Mouse (Mus musculus) limb, embryonic 12.5 days (tissue): ENCODE data around the gene Cst7. TPM values are rescaled to one million over a fixed set of nuclear protein-coding genes. Genes with fewer than 3 reads are reported as not detected.

Source experiments
- ATAC-seq: fragments of 200-750 bp; cut with Nextera tagmentation; 2 replicates; pipeline ENCODE4 v1.8.0; 2017; ENCODE audit warnings: low read depth, moderate TSS enrichment; ENCODE audit not compliant: insufficient number of reproducible peaks, insufficient read depth, low FRiP score, low TSS enrichment
- H3K27ac ChIP-seq: fragments of 300-500 bp; sonication (generic); 2 replicates; pipeline ENCODE4 v1.5.1; 2016; ENCODE audit warnings: mild to moderate bottlenecking, moderate library complexity
- H3K27me3 ChIP-seq: fragments of 300-500 bp; sonication (generic); 2 replicates; pipeline ENCODE4 v1.6.1; 2016; ENCODE audit warnings: mild to moderate bottlenecking, moderate library complexity
- H3K36me3 ChIP-seq: fragments of 300-500 bp; sonication (generic); 2 replicates; pipeline ENCODE4 v1.6.1; 2016; ENCODE audit warnings: mild to moderate bottlenecking, moderate library complexity
- H3K4me1 ChIP-seq: fragments of 300-500 bp; sonication (generic); replicated peaks from 2 replicates; pipeline ENCODE4 v1.6.1; 2016
- H3K4me2 ChIP-seq: fragments of 300-500 bp; sonication (generic); 2 replicates; pipeline ENCODE4 v1.6.1; 2016; ENCODE audit warnings: mild to moderate bottlenecking, moderate library complexity
- H3K4me3 ChIP-seq: fragments of 300-500 bp; sonication (generic); replicated peaks from 2 replicates; pipeline ENCODE4 v1.5.1; 2016; ENCODE audit warnings: mild to moderate bottlenecking
- H3K9ac ChIP-seq: fragments of 300-500 bp; sonication (generic); replicated peaks from 2 replicates; pipeline ENCODE4 v1.6.1; 2016; ENCODE audit warnings: mild to moderate bottlenecking, moderate library complexity
- H3K9me3 ChIP-seq: fragments of 300-500 bp; sonication (generic); 2 replicates; pipeline ENCODE4 v1.6.1; 2016; ENCODE audit warnings: mild to moderate bottlenecking, moderate library complexity
- WGBS: fragments of 180-500 bp; shearing (Covaris S2); methylation state at CpG from one replicate; pipeline ENCODE4 v1.1.7; 2016; 5-methylcytosine and 5-hydroxymethylcytosine counted together
- polyA plus RNA-seq: library from polyadenylated mRNA; unstranded; fragments of >200 nt; fragmentation: Nextera tagmentation; extraction: Ambion mirVana; gene quantifications from 2 replicates; pipeline ENCODE4 v1.2.1, GENCODE M21; 2016

Gene Cst7
- polyA plus RNA-seq, 1 experiment from 2014 or later = 0.29 TPM

- no peak for ATAC-seq
- no peaks in the 10 kb centered on the region for H3K9me3 ChIP-seq
- H3K27me3 ChIP-seq = no peaks in the 10 kb centered on the region
- H3K36me3 ChIP-seq = no peaks in the 10 kb centered on the region
- no peak overlapping the region for H3K9ac ChIP-seq
- H3K4me2 ChIP-seq = no peak overlapping the region
- WGBS = 72% methylated on average over 6 of the region's 6 CpGs
- no peak overlapping the region for H3K4me3 ChIP-seq
- peaks cover 4% of the 10 kb centered on the region for H3K4me1 ChIP-seq
- H3K27ac ChIP-seq = no peak overlapping the region
Observed at GRCm38 (mm10) chr2:150627140-150627539, 56.9 kb downstream of the Cst7 start.

Other genes starting within 250 kb of the Cst7 start
- gene Gm10130, start 246.7 kb upstream of the Cst7 start, polyA plus RNA-seq = 4.5 and 4.9 TPM in 2 replicates
- 10.0 and 11.8 TPM in 2 replicates for gene 3300002I08Rik, start 207.7 kb upstream of the Cst7 start, polyA plus RNA-seq
- 10.0 and 10.5 TPM in 2 replicates for gene Zfp442, start 118.9 kb upstream of the Cst7 start, polyA plus RNA-seq
- gene Zfp345, start 85.3 kb upstream of the Cst7 start, polyA plus RNA-seq = 0.13 and 0.22 TPM in 2 replicates
- 23.0 and 23.2 TPM in 2 replicates for gene Apmap, start 38.2 kb downstream of the Cst7 start, polyA plus RNA-seq
- 4.8 and 5.2 TPM in 2 replicates for gene Acss1, start 98.1 kb downstream of the Cst7 start, polyA plus RNA-seq
- not detected in 2 replicates for gene Vsx1, start 118.9 kb downstream of the Cst7 start, polyA plus RNA-seq
- 24.2 and 25.0 TPM in 2 replicates for gene Entpd6, start 178.6 kb downstream of the Cst7 start, polyA plus RNA-seq
- 84.0 and 85.4 TPM in 2 replicates for gene Pygb, start 216.3 kb downstream of the Cst7 start, polyA plus RNA-seq